Mouse (Mus musculus) heart, postnatal 14 days (tissue): ENCODE measurements around the gene Fbxl16. TPM values are rescaled to one million over a fixed set of nuclear protein-coding genes. Genes with fewer than 3 reads are reported as not detected.

Experiments used
- DNase-seq, 2 experiments: peaks; one replicate each; pipeline ENCODE4 v3.0.0; 2021 to 2022
- intact Hi-C: fragments of 180-260 bp; cut with DNase I; formaldehyde crosslinking; loops from one replicate; pipeline ENCODE4 v1.15.1; 2025
- total RNA-seq, 2 experiments: library from RNA; stranded (reverse); gene quantifications; 2 replicates each; pipeline ENCODE4 v1.2.3; 2021

Gene Fbxl16
- total RNA-seq, 2 experiments from 2014 or later = 1.00 to 1.2 TPM

DNA sequence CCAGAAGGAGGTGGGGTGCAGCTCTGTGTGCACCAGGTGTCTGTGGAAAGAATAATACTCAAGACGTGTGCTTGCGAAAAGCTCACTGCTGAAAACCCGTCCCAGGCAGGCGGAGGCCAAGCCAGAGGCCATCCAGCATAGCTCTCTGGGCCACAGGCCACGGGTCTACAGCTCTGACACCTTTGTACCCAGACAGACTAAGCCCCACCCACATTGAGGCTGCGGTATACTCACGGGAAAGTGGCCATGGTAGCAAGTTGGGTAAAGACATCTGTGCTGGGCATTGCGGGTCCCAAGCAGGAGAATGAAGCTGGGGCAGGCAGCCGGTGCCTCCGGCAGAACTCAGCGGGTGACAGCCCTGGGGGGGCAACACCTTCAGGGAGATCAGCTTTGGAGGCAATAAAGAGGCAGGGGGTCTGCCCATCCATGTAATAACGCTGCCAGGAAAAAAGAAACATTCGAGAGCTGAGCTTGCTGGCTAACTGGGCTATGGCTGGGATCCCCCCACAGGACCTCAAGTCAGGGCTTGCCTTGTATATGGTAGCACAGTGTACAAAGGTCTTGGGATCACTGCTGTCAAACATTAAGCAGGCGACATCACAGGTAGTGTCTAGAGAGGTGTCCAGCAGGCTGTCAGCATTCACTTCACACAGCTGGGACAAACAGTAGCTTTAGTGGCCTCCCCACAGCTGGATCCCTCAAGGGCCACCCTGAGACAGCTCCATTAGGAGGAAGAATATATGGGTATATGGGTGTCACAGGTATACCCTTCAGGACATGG is 30.8 kb downstream of the Fbxl16 start:
- no peak for DNase-seq
- intact Hi-C loops = no loop called here

DNA sequence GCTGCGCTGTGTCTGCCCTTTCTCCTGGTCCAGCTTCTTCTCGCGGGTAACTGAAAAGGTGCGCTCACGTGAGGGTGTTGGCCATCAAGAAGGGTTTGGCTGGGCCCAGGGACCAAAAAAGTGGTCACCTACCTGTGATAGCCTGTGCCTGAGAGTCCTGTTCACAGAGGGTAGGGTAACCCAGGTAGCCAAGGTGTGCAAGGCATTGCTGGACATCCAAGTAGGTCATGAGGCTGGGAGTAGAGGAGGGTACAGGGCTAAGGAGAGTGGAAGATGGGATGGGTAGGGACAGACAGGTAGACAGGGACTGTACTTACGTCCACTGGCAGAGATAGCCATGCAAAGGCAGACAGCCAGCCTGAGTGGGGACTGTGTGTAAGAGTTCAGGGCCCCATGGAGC is 31.6 kb downstream of the Fbxl16 start:
- no peak for DNase-seq
- intact Hi-C loops = no loop called here

DNA sequence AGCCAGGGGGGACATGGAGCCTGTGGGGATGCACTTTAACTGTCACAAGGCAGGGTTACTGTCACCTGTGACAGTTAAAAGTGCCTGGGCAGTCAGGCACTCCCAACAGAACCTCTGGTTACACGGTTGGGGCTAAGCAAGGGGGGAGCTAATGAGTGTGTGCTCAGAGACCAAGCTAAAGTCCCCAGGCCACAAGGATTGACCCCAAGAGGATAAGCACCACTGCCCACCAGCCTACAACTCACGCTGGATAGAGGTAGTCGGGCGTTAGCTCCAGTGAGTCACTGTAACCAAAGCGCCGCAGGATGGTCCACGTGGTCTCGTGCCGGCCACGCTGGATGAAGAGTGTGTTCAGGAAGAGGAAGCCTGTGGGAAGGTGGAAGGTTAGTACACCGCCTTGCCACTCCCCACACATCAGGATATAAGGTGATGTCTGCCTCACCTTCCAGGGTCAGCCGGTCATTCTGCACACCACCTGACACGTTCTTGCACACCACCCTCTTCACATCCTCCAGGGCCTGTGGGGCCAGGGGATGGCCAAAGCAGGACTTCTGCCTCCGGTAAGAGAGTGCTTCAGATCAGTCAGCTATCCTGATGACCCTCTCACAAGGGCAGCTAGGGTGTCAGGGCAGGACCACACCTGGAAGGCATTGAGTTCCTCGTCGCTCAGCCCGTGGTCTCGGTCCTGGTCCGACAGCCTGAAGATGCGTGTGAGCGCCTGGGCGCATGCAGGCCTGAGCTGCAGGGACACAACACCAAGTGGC is 32.4 kb downstream of the Fbxl16 start, which contains the start of gene Gm20683:
TSS of gene Gm20683 (minus strand) at position 647 of the 764 bp plus-strand sequence.
- no peak for DNase-seq
- intact Hi-C loops = no loop called here

DNA sequence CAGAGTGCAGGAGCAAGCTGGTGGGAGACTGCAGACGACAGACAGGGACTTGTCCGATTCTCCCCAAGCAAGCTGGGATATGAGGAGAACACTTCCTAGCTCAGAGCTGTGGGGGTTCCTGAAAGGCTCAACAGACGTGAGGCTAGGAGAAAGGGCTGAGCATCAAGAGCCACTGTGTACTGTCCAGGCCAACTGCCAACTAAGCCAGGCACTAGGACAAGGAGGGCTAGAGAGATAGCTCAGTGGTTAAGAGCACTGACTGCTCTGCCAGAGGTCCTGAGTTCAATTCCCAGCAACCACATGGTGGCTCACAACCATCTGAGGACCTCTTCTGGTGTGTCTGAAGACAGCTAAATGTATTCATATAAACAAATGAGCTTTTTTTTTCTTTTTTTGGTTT is 33.6 kb downstream of the Fbxl16 start:
- intact Hi-C loops = no loop called here
- DNase-seq = no peak

DNA sequence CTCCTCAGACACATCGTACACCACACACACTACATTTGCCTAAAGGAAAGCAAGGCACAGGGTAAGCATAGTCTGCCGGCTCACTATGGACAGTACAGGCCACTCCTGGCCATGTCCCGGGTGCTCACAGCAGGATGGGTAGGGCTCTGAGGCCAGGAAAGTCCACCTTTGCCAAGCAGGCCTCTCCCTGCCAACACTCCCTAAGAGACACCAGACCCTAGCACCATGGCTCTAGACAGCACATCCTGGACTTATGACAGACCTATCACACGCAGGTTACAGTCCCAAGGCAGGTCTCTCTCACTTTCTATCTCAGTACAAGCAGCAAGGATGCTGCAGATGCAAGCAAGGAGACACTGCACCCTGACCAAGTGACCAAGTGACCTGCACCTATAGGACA is 34.2 kb downstream of the Fbxl16 start:
- DNase-seq = no peak
- intact Hi-C loops = no loop called here

DNA sequence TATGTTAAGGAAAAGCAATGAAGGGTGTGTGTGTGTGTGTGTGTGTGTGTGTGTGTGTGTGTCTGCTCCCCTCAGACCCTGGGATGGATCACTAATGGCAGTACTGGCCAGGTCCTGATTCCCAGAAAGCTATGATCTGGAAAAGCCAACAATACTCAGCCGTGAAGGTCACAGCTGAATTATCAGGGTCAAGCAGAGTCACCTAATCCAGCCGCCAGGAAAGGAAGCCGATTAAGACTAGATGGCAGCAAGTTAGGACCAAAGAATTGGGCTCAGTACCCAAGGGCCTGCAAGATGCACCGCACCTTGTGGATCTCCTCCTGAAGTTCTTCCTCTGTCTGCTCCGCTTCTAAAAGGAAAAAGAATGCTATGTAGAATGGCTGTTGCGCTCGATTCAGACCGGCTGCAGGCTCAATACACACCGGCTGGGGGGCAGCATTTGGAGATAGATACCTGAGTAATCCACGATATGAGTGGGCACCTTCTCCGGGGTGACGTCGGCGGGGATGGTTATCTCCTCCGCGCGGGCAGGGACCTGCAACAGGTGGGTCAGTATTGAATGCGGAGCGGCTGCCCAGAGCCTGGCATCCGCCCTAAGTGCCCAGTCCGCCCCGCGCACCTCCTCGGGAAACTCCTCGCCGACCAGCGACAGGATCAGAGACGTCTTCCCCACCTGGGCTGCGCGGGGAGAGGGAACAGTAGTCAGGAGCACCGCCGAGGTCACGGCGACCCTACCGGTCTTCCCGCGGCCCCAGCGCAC is 34.9 kb downstream of the Fbxl16 start:
- DNase-seq = no peak
- intact Hi-C loops = loop anchor here (2.0 kb wide), 1 partner anchor 23 kb away; no protein-coding TSS in a partner anchor

DNA sequence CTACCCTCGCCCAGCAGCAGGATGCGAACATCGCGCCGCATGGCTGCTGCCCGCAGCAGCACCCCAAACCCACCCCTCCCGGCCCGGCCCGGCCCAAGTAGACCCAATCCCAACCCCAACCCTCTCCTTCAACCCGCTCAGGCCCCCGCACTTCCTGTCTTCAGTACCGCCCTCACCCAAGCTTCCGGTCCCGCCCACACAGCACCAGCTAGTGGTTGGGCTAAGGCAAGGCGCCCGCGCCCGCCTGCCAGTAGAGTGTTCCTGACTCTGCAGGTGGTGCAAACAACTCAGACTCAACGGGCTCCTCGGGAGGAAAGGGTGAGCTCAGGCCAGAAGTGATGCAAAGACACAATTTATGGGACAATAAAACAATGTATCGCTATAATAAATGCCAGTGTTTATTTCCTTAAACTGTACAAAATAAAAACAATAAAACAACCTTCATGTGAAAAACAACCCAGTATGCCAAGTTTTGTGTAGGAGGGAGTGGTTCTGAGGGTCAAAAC is 35.6 kb downstream of the Fbxl16 start, which contains the start of gene Rhot2:
TSS of gene Rhot2 (minus strand) at position 456 of the 506 bp plus-strand sequence.
- intact Hi-C loops = loop anchor here (2.0 kb wide), 1 partner anchor 22 kb away; no protein-coding TSS in a partner anchor
- peak; percentile 92 to 96 for DNase-seq

DNA sequence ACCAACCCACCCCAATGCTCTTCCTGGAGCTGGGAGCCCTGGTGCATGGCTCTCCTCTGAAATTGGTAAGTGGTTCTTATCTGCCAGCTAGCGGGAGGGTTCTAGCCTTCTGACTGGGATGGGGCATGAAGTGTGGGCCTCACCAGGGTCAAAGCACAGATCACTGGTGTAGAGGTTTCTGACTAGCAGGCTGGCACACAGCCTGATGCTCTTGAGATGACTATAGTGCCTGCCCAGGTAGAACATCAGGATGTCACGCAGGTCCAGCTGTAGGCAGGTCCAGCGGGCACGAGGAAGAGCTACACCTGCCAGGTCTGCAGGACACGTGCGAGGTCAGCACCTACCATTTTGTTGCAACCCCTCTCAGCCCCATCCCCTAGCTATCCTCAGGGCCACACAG is 51.3 kb downstream of the Fbxl16 start:
- intact Hi-C loops = no loop called here
- DNase-seq = no peak

DNA sequence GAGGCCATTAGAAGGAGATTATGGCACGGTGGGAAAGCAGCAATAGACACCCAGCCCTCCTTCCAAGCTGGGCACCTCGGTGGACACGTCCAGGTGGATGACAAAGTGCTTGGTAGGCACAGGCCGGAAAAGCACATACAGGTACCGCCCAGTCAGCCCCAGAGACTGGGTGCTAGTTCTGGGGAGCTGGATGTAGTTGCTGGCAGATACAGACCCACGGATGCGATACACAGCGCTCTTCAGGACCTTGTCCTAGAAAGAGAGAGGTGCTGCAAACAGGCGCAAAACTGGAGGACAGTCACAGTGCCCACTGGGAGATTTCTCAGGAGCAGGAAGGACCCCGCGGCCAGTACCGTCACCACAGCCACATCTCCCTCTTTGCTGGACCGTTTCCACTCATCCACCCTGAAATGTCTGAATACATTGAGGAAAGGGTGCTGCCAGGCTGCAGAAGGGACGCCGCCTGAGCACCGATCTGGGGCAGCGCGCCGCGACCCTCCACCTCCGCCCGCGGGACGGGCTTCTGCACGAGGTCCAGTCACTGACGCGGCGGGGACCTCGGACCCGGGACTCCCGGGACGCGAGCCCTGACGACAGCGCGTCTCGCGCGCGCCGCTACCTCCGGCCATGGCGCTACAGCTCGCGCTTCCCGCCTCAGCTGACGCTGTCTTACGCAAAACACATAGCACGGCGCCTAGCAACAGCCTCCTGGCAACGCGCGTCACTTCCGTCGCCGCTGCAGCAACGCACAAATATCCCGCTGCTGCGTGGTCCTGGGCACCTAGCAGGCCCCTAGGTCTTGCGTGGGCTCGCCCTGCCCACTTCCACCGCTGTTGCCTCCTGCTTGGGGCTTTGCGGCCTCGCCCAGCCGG is 52.2 kb downstream of the Fbxl16 start, which contains the start of gene Wdr90:
TSS of gene Wdr90 (minus strand) at position 670 of the 872 bp plus-strand sequence.
- intact Hi-C loops = no loop called here
- peak; percentile 89 to 92 for DNase-seq

DNA sequence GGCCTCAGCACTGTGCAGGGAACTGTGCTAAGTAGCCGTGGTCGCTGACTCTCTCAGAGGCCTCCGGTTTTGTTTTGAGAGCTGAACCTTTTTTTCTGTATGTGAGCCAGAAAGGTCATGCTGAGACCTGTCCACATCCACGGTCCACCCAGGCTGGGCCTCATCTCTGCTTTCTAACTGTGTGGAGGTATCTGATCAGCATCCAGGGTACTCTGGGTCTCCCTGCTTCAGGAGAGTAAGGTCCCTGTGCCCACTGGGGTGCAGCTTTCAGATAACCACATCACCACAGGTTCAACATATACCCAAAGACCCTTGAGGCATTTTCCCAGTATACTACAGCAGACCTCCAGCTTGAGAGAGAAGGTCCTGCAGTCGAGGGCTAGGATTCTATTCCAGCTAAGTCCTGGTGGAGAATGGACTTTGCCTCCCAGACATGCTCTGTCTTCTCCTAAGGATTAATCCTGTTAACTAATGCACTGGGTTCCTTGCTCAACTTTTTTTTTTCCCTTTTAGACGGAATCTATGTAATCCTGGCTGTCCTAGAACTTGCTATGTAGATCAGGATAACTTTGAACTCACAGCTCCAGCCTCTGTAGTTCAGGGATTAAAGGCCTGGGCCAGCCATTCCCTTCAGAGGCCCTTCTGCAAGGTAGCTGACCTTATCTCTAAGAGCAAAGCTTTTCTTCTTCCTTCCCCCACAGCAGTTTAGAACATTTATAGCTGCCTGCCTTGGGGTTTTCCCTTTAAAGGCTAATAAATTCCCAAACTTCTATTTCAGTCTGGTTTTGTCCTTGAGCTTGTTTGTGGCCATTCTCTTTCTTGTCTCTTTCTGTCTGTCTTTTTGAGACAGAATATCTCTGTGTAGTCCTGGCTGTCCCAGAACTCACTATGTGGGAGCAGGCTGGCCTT is 53.1 kb downstream of the Fbxl16 start:
- intact Hi-C loops = no loop called here
- DNase-seq = no peak

DNA sequence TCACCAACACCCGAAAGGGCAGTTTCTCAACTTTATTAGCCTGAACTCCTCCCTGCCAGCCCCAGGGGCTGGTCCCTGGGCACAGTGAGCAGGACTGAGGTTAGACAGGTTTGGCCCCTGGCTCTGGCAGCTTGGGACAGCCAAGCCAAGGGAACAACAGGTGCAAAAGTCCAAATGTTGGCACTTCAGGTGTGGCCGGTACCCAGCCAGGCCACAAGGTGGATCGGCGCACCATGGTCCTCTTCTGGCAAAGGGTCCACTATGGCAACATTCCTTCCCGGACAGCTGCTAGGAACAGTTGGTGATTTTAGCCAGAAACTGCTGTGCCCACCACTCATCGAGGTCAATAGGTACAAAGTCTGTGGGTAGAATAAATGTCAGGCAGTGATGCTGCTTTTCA is 54.8 kb downstream of the Fbxl16 start:
- DNase-seq = no peak
- intact Hi-C loops = no loop called here

DNA sequence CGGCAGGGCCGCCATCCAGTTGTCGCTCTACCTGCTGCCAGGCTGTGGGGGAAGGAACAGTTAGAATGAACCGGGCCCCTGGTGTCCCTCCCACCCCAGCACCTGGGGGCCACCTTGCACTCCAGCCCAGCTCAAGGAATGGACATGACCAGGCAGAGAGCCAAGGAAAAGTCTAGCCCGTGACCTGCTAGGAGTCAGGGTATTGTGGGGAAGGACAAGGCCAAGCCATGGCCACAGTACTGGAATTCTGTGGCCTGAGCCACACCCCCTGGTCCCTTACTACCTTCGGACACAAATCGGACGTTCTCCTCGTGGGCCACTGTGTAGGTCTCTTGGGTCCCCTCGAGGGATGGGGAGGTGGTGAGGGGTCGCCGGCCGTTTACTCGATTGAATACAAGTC is 55.4 kb downstream of the Fbxl16 start:
- DNase-seq = no peak
- intact Hi-C loops = no loop called here

DNA sequence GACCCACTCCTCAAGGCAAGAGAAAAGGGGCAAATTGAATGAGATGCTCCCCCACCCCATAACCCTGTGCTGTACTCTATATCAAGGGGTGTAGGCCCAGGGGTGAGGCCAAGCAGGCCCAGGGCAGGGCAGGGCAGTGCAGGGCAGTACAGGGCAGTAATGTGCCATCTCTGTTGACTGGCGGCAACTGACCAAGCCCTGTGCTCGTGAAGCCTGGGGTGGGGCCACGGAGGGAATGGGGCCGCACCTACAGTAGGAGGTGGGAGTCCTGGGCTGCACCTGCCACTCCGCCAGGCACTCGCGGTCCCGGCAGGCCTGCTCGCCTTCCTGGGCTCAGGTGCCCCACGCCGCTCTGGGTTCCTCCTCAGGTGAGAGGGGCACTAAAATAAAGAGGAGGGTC is 56.4 kb downstream of the Fbxl16 start:
- DNase-seq = no peak

DNA sequence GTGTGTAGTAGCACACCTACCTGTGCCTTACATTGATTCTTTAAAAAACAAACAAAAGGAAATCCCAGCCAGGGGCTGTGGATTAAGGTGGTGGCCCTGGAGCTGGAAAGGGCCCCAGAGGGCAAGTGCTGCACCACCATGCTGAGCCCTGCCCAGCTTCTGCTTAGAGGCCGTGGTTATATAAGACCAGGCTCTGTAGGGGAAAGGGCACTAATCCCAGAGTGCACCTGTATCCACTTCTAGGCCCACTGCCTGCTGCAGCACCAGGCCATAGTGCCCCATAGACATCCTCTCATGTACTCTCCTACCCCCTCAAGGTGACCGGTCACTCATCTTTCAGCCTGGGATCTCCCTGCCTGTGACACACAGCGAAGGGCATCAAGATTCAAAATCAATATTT is 57.3 kb downstream of the Fbxl16 start:
- DNase-seq = no peak
- intact Hi-C loops = loop anchor here (2.0 to 5.0 kb wide), 2 partner anchors 21 to 94 kb away; partner anchors contain the start of genes Narfl and Rhot2

More for the DNA sequence above, 56.4 kb downstream of the Fbxl16 start:
- intact Hi-C loops = loop anchor here (5.0 kb wide), 1 partner anchor 93 kb away; the partner anchor contains the start of gene Narfl

DNA sequence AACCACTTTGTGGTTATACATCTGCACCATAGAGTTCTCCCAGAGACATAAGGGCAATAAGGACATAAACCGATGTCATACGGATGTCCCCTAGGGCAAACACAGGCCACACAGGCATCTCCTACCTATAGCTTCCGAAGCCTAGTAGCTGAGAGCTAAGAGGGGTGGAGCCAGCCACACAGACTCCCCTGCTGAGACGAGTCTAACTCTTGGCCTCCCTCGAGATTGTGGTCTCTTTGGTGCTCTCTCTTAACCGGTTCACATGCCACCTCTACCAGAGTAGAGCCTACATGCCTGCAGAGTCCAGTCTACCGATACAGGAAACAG is 58.6 kb downstream of the Fbxl16 start:
- intact Hi-C loops = loop anchor here (2.0 to 5.0 kb wide), 2 partner anchors 23 to 95 kb away; partner anchors contain the start of genes Narfl and Rhot2
- no peak for DNase-seq

DNA sequence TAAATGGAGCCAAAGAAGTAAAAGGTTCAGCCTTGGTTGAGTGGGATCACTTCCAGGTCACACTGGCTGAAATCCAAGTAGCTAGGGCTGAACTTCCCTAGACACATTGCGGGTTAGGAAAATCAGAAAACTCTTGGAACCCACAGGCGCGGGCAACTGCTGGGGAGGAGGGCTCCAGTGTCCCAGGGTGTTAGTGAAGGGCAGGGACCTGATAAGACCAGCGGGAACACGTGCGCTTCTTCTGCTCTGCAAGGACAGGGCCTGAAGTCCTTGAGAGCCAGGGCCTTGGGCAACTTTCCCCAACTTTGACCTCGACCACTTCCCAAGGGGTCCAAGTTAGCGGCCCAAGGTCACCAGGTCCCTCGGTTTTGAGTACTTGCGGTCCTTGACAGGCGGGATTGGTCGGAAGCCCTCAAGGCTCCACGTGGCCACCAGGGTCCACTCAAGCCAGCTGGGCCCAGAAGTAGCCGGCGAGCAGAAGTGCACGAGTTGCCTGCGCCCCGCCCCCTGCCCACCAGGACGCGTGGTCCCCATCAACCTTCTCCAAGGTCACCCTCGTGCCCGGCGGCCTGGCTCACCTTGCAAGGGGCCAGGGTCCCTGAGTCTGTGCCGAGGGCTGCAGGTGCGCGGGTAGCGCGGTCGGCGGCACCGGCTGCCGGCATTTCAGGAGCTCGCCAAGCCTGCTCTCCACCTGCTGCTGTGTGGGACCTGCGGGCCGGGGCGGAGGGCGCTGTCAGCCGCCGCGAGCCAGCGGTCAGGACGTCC is 59.1 kb downstream of the Fbxl16 start:
- peak; percentile 55 to 73 for DNase-seq
- intact Hi-C loops = loop anchor here (2.0 to 5.0 kb wide), 2 partner anchors 23 to 96 kb away; partner anchors contain the start of genes Narfl and Rhot2

DNA sequence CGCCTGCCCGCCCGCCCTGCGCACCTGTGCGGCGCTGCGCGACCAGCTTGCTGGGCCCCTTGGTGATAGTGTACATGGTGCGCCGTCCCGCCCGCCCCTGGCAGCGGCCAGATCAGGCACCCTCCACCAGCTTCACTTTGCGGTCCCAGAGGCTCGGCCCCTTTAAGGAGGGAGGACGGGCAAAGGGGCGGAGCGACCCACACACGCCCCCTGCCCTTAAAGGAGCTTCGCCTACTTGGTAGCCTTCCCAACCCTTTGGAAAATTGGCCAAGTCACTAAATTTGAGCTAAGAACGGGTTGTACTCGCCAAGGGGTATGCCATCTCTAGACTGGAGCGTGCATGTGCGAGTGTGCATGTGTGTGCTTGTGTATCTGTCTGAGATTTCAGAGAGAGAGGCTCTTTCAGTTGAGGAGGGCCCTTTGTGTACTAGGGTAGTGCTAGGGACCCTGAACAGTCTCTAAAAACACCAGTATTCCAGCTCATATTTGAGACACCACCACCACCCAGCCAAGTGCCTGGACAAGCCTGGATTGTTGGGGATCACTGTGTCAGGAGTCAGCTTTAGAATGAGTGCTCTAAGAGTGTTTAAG is 59.8 kb downstream of the Fbxl16 start, which contains the start of gene Mcrip2:
TSS of gene Mcrip2 (minus strand) at position 164 of the 591 bp plus-strand sequence.
- DNase-seq = peak; percentile 83 to 86
- intact Hi-C loops = loop anchor here (5.0 kb wide), 1 partner anchor 96 kb away; the partner anchor contains the start of gene Narfl
